Mouse (Mus musculus): ENCODE measurements around the gene Acot7. TPM values are rescaled to one million over a fixed set of nuclear protein-coding genes. Genes with fewer than 3 reads are reported as not detected.

Gene Acot7
- polyA plus RNA-seq, 1 experiment from 2014 or later = 168 TPM

DNA sequence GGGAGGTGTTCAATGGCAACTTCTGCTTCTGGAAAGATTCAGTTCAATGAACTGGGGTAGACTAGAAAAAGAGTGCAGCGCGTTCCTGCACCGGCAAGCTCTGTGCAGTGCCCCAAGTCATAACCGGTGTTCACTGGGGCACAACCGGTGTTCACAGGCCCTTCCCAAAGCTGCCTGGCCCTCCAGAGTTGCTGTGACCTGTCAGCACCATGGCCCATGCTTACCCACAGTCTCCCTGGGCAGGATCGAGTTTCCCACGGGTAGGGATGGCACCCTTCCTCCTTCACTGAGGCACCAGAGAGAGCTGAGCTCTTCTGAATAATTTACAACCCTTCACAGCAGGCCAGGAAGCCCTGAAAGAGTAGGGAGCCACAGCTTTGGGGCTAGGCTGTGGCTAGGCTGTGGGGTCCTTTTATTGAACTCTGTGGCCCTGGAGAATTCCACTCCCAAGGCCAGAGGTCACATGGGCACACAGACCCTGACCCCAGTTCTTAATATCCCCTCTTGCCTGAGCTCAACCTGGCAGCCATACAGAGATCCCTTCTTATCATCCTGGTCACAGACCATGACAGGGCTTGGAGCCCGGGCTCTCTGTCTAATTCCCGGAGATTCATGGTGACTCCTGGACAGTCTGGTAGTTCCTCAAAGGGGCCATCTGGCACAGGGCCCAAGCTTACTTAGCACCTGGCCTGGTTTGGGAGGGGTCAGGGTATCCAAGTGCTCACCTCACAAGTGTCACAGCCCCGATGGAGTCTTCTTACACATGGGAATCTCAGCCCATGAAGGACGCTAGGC, 31.7 kb upstream of the Acot7 start:
- Histone ChIP-seq H3K27me3 (replicated peaks; ENCODE audit: control insufficient read depth, insufficient read depth, low read length) (peaks cover 17% of the 10 kb centered on the region), H3K4me3 (ENCODE audit: low read depth, low read length) (no peak overlapping the region), H3K27ac (ENCODE audit: low read depth, low read length) (no peak overlapping the region), H3K36me3 (ENCODE audit: control insufficient read depth, insufficient read depth, low read length) (no peaks in the 10 kb centered on the region), H3K9me3 (replicated peaks; ENCODE audit: control insufficient read depth, low read length) (no peaks in the 10 kb centered on the region), H3K9ac (ENCODE audit: low read length) (no peak overlapping the region), H3K4me2 (ENCODE audit: low read length) (no peak overlapping the region), H3K4me1 (ENCODE audit: control insufficient read depth, insufficient read depth, low read length) (no peaks in the 10 kb centered on the region)
- WGBS = 71% methylated on average over 11 of the region's 11 CpGs
- ATAC-seq = no peak
- DNase-seq (ENCODE audit: low spot score) = no peak

DNA sequence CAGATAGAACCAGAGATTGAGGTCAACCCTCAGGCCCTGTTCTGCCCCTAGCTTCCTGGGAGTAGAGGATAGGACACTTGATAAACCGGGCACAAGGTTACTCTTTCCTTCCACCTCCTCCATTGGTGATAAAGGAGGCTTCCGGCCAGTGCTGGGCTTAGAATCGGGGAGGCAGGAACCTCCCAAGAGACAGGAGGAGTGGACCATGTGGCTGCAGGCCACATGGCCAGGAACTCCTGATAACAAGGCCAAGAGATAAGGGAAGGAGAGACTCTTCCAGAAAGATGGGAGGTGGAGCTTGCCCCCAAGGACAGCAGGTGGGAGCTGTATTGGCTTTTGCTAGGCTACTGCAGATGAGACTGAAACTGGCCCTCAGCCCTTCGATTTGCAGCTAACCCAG, 27.4 kb upstream of the Acot7 start:
- WGBS = 76% methylated on average over 4 of the region's 4 CpGs
- Histone ChIP-seq H3K4me2 (ENCODE audit: low read length) (no peak overlapping the region), H3K27me3 (replicated peaks; ENCODE audit: control insufficient read depth, insufficient read depth, low read length) (peaks cover 46% of the 10 kb centered on the region), H3K36me3 (ENCODE audit: control insufficient read depth, insufficient read depth, low read length) (no peaks in the 10 kb centered on the region), H3K9me3 (replicated peaks; ENCODE audit: control insufficient read depth, low read length) (no peaks in the 10 kb centered on the region), H3K4me1 (ENCODE audit: control insufficient read depth, insufficient read depth, low read length) (peaks cover 8% of the 10 kb centered on the region; the same call in 1 of the 2 replicates), H3K4me3 (ENCODE audit: low read depth, low read length) (no peak overlapping the region), H3K9ac (ENCODE audit: low read length) (no peak overlapping the region), H3K27ac (ENCODE audit: low read depth, low read length) (no peak overlapping the region)
- no peak for DNase-seq (ENCODE audit: low spot score)
- ATAC-seq = no peak

GRCm38 (mm10) chr4:152151451-152151965, 26.4 kb upstream of the Acot7 start:
- no peak for DNase-seq (ENCODE audit: low spot score)
- 18% methylated on average over 7 of the region's 7 CpGs for WGBS
- Histone ChIP-seq H3K4me2 (ENCODE audit: low read length) (peak overlapping the region; percentile 45), H3K36me3 (ENCODE audit: control insufficient read depth, insufficient read depth, low read length) (no peaks in the 10 kb centered on the region), H3K4me1 (ENCODE audit: control insufficient read depth, insufficient read depth, low read length) (peaks cover 8% of the 10 kb centered on the region; the same call in 1 of the 2 replicates), H3K4me3 (ENCODE audit: low read depth, low read length) (no peak overlapping the region), H3K9me3 (replicated peaks; ENCODE audit: control insufficient read depth, low read length) (no peaks in the 10 kb centered on the region), H3K27ac (ENCODE audit: low read depth, low read length) (no peak overlapping the region), H3K9ac (ENCODE audit: low read length) (0 out of 2 replicates have a peak overlapping the region, but pooled peaks have one; percentile 5), H3K27me3 (replicated peaks; ENCODE audit: control insufficient read depth, insufficient read depth, low read length) (peaks cover 46% of the 10 kb centered on the region)
- no peak for ATAC-seq

DNA sequence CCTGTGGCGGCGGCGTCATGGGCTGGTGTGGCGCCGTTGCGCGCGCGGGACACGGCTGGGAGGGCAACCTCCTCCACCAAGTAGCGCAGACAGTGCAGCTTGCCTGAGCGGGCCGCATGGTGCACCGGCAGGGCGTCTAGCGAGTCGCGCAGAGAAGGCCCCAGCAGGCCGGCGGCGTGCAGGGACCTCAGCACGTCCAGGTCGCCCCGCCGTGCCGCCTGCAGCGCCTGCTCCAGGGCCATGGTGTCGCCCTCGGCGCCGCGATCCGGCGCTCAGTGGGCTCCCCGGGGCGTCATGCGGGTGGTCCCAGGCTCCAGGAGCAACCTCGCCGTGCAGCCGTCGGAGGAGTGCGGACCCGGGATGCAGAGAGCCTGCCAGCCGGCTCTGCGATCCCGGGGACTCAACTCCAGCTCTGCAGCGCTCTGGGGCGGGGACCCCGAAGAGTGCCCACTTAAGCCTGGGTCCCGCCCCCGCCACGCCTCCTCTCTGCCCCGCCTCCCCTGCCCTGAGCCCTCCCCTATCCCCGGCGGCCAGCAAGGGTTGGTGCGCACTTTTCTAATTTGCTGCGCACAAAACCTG, 25.9 kb upstream of the Acot7 start, which contains the start of gene Espn:
Espn (minus strand) TSS at position 406 of the 579 bp plus-strand sequence.
- Histone ChIP-seq H3K4me1 (ENCODE audit: control insufficient read depth, insufficient read depth, low read length) (peaks cover 8% of the 10 kb centered on the region; the same call in 1 of the 2 replicates), H3K9me3 (replicated peaks; ENCODE audit: control insufficient read depth, low read length) (no peaks in the 10 kb centered on the region), H3K27me3 (replicated peaks; ENCODE audit: control insufficient read depth, insufficient read depth, low read length) (peaks cover 46% of the 10 kb centered on the region), H3K9ac (ENCODE audit: low read length) (0 out of 2 replicates have a peak within 1 kb of the TSS, but pooled peaks have one; percentile 5), H3K36me3 (ENCODE audit: control insufficient read depth, insufficient read depth, low read length) (no peaks in the 10 kb centered on the region), H3K4me3 (ENCODE audit: low read depth, low read length) (peak within 1 kb of the TSS; percentile 22), H3K4me2 (ENCODE audit: low read length) (peak within 1 kb of the TSS; percentile 45), H3K27ac (ENCODE audit: low read depth, low read length) (no peak within 1 kb of the TSS)
- DNase-seq (ENCODE audit: low spot score) = peak; percentile 64
- peak; percentile 72 for ATAC-seq
- WGBS = under 1% methylated on average over 53 of the region's 57 CpGs

- H3K36me3 ChIP-seq (ENCODE audit: control insufficient read depth, insufficient read depth, low read length) = no peaks in the 10 kb centered on the region
- no peak overlapping the region for H3K27ac ChIP-seq (ENCODE audit: low read depth, low read length)
- H3K9me3 ChIP-seq (replicated peaks; ENCODE audit: control insufficient read depth, low read length) = no peaks in the 10 kb centered on the region
- no peak for ATAC-seq
- H3K4me2 ChIP-seq (ENCODE audit: low read length) = peak overlapping the region; percentile 25; the same call in 1 of the 2 replicates
- H3K9ac ChIP-seq (ENCODE audit: low read length) = peak overlapping the region; percentile 40; the same call in 1 of the 2 replicates
- H3K4me3 ChIP-seq (ENCODE audit: low read depth, low read length) = 0 out of 2 replicates have a peak overlapping the region, but pooled peaks have one; percentile 4
- H3K4me1 ChIP-seq (ENCODE audit: control insufficient read depth, insufficient read depth, low read length) = peaks cover 12% of the 10 kb centered on the region; the same call in 1 of the 2 replicates
- WGBS = 2% methylated on average over 23 of the region's 23 CpGs
- DNase-seq (ENCODE audit: low spot score) = peak; percentile 76
- peaks cover 63% of the 10 kb centered on the region for H3K27me3 ChIP-seq (replicated peaks; ENCODE audit: control insufficient read depth, insufficient read depth, low read length)
Measured at GRCm38 (mm10) chr4:152153771-152154177, 24.2 kb upstream of the Acot7 start.

DNA sequence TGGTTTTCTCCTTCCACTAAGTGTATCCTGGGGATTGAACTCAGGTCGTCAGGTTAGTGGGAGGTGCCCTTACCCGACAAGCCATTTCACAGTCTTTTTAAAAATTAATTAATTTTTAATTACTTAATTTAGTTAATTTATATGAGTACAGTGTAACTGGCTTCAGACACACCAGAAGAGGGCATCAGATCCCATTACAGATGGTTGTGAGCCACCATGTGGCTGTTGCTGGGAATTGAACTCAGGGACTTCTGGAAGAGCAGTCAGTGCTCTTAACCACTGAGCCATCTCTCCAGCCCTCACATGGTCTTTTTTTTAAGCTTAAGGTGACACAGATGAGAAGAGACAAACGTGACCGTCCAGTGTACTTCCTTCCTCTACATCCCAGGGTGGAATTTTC, 22.9 kb upstream of the Acot7 start:
- Histone ChIP-seq H3K4me1 (ENCODE audit: control insufficient read depth, insufficient read depth, low read length) (peaks cover 12% of the 10 kb centered on the region; the same call in 1 of the 2 replicates), H3K27ac (ENCODE audit: low read depth, low read length) (no peak overlapping the region), H3K9me3 (replicated peaks; ENCODE audit: control insufficient read depth, low read length) (no peaks in the 10 kb centered on the region), H3K4me3 (ENCODE audit: low read depth, low read length) (no peak overlapping the region), H3K9ac (ENCODE audit: low read length) (no peak overlapping the region), H3K27me3 (replicated peaks; ENCODE audit: control insufficient read depth, insufficient read depth, low read length) (peaks cover 70% of the 10 kb centered on the region), H3K4me2 (ENCODE audit: low read length) (no peak overlapping the region), H3K36me3 (ENCODE audit: control insufficient read depth, insufficient read depth, low read length) (no peaks in the 10 kb centered on the region)
- 68% methylated on average over 4 of the region's 4 CpGs for WGBS
- ATAC-seq (no peak), DNase-seq (ENCODE audit: low spot score) (no peak)

DNA sequence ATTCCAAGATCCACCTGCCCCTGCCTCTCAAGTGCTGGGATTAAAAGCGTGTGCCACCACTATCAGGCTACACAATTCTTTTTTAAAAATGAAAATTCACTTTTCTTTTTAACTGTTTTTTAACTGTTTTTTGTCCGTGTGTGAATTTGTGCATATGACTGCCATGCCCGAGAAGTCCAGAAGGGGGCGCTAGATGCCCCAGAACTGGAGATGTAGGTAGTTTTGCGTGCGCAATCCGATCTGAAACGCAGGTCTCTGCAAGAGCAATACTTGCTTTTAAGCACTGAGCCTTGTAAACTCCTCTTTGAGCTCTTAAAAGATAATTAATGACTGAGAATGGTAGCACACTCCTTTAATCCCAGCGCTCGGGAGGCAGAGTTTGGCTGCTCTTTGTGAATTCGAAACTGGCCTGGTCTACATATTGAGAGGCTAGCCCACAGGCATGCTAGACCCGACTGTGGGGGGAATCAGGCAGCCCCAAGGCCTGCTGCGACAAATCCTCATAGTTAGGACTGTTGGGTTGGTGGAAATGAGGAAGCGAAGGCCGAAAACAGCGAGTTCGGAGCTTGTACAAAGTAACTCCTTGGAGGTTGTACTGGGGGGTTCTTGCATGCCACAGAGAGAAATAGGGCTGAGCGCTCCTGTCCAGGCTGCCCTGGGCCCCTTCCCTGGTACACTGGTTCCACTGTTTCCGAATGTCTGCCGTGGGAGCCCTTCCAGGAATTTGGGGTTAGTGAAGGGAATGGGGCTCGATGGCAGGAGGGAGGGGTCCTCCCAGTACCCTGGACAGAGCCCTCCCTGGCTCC, 20.0 kb upstream of the Acot7 start:
- Histone ChIP-seq H3K9me3 (replicated peaks; ENCODE audit: control insufficient read depth, low read length) (no peaks in the 10 kb centered on the region), H3K36me3 (ENCODE audit: control insufficient read depth, insufficient read depth, low read length) (no peaks in the 10 kb centered on the region), H3K27me3 (replicated peaks; ENCODE audit: control insufficient read depth, insufficient read depth, low read length) (peaks cover 67% of the 10 kb centered on the region), H3K4me2 (ENCODE audit: low read length) (0 out of 2 replicates have a peak overlapping the region, but pooled peaks have one; percentile 14), H3K27ac (ENCODE audit: low read depth, low read length) (no peak overlapping the region), H3K4me1 (ENCODE audit: control insufficient read depth, insufficient read depth, low read length) (peaks cover 9% of the 10 kb centered on the region; the same call in 1 of the 2 replicates), H3K9ac (ENCODE audit: low read length) (no peak overlapping the region), H3K4me3 (ENCODE audit: low read depth, low read length) (no peak overlapping the region)
- peak; percentile 52 for DNase-seq (ENCODE audit: low spot score)
- WGBS = 14% methylated on average over 21 of the region's 21 CpGs
- ATAC-seq = no peak

- H3K36me3 ChIP-seq (ENCODE audit: control insufficient read depth, insufficient read depth, low read length) = no peaks in the 10 kb centered on the region
- 0 out of 2 replicates have a peak within 1 kb of the TSS, but pooled peaks have one; percentile 20 for H3K4me2 ChIP-seq (ENCODE audit: low read length)
- peak within 1 kb of the TSS; percentile 2; the same call in 1 of the 2 replicates for H3K4me3 ChIP-seq (ENCODE audit: low read depth, low read length)
- no peak within 1 kb of the TSS for H3K9ac ChIP-seq (ENCODE audit: low read length)
- H3K27ac ChIP-seq (ENCODE audit: low read depth, low read length) = no peak within 1 kb of the TSS
- H3K4me1 ChIP-seq (ENCODE audit: control insufficient read depth, insufficient read depth, low read length) = peaks cover 6% of the 10 kb centered on the region; the same call in 1 of the 2 replicates
- no peak for ATAC-seq
- H3K27me3 ChIP-seq (replicated peaks; ENCODE audit: control insufficient read depth, insufficient read depth, low read length) = peaks cover 61% of the 10 kb centered on the region
- DNase-seq (ENCODE audit: low spot score) = no peak
- H3K9me3 ChIP-seq (replicated peaks; ENCODE audit: control insufficient read depth, low read length) = no peaks in the 10 kb centered on the region
- 3% methylated on average over 35 of the region's 35 CpGs for WGBS
Measured at GRCm38 (mm10) chr4:152158585-152159284, 19.2 kb upstream of the Acot7 start, which contains the start of gene Hes2. Hes2 (plus strand) TSS chr4:152158867.
